ENCODE assay signal across 20 mouse cellular contexts in genomic region chr7:37093721-37094120, GRCm38 (mm10).
DNase-seq lines count a peak whose midpoint lies in the region; ATAC-seq and TF ChIP-seq lines count a peak whose summit lies in the region.
"Had no signal": no experiment of that assay in that cellular context is flagged by ENCODE, and none has a peak within 500 bp of the region (broad histone marks: within the 10 kb centered on the region; RNA-seq: fewer than 3 reads in every experiment).

No protein-coding gene starts in this region.

- no peak for ATAC-seq in hindbrain, postnatal 0 days
- ATAC-seq in hindbrain, embryonic 12.5 days (ENCODE audit: low FRiP score): no peak
- ATAC-seq in liver, embryonic 13.5 days (ENCODE audit: low read depth): no peak
- ATAC-seq in liver, embryonic 12.5 days: no peak
- ATAC-seq: forebrain, embryonic 14.5 days; forebrain, embryonic 16.5 days had no signal

- no peak overlapping the region for H3K27ac ChIP-seq in hindbrain, postnatal 0 days
- H3K27ac ChIP-seq in hindbrain, embryonic 12.5 days: no peak overlapping the region
- H3K27ac ChIP-seq in liver, embryonic 13.5 days: no peak overlapping the region; the same call in 1 of the 2 replicates
- H3K27ac ChIP-seq in liver, embryonic 12.5 days: no peak overlapping the region
- H3K27ac ChIP-seq: embryonic facial prominence, embryonic 13.5 days; embryonic facial prominence, embryonic 15.5 days; forebrain, embryonic 10.5 days; forebrain, embryonic 12.5 days had no signal

- H3K9ac ChIP-seq in hindbrain, postnatal 0 days (replicated peaks; ENCODE audit: low read length): no peak overlapping the region
- no peak overlapping the region for H3K9ac ChIP-seq in hindbrain, embryonic 12.5 days
- no peak overlapping the region for H3K9ac ChIP-seq in liver, embryonic 13.5 days
- H3K9ac ChIP-seq in liver, embryonic 12.5 days: no peak overlapping the region
- H3K9ac ChIP-seq: embryonic facial prominence, embryonic 13.5 days; embryonic facial prominence, embryonic 15.5 days; forebrain, embryonic 12.5 days had no signal

- no peaks in the 10 kb centered on the region for H3K36me3 ChIP-seq in hindbrain, postnatal 0 days (ENCODE audit: insufficient read depth, low read length)
- H3K36me3 ChIP-seq in hindbrain, embryonic 12.5 days: no peaks in the 10 kb centered on the region
- no peaks in the 10 kb centered on the region for H3K36me3 ChIP-seq in liver, embryonic 13.5 days
- no peaks in the 10 kb centered on the region for H3K36me3 ChIP-seq in liver, embryonic 12.5 days
- H3K36me3 ChIP-seq: embryonic facial prominence, embryonic 13.5 days; embryonic facial prominence, embryonic 15.5 days; forebrain, embryonic 10.5 days; forebrain, embryonic 12.5 days had no signal

- no peak overlapping the region for H3K4me3 ChIP-seq in hindbrain, postnatal 0 days (ENCODE audit: low read length)
- H3K4me3 ChIP-seq in hindbrain, embryonic 12.5 days: no peak overlapping the region
- H3K4me3 ChIP-seq in liver, embryonic 13.5 days (replicated peaks): no peak overlapping the region
- no peak overlapping the region for H3K4me3 ChIP-seq in liver, embryonic 12.5 days
- H3K4me3 ChIP-seq: embryonic facial prominence, embryonic 13.5 days; embryonic facial prominence, embryonic 15.5 days; forebrain, embryonic 10.5 days; forebrain, embryonic 12.5 days had no signal

- no peaks in the 10 kb centered on the region for H3K4me1 ChIP-seq in hindbrain, postnatal 0 days (ENCODE audit: insufficient read depth, low read length)
- peaks cover 3% of the 10 kb centered on the region for H3K4me1 ChIP-seq in hindbrain, embryonic 12.5 days
- peaks cover 23% of the 10 kb centered on the region for H3K4me1 ChIP-seq in liver, embryonic 13.5 days (replicated peaks)
- peaks cover 20% of the 10 kb centered on the region for H3K4me1 ChIP-seq in liver, embryonic 12.5 days
- H3K4me1 ChIP-seq: embryonic facial prominence, embryonic 15.5 days; forebrain, embryonic 12.5 days had no signal

- H3K9me3 ChIP-seq in hindbrain, postnatal 0 days (ENCODE audit: low read length): no peaks in the 10 kb centered on the region
- H3K9me3 ChIP-seq in hindbrain, embryonic 12.5 days (replicated peaks): no peaks in the 10 kb centered on the region
- no peaks in the 10 kb centered on the region for H3K9me3 ChIP-seq in liver, embryonic 13.5 days (replicated peaks)
- H3K9me3 ChIP-seq in liver, embryonic 12.5 days (replicated peaks): no peaks in the 10 kb centered on the region
- H3K9me3 ChIP-seq: embryonic facial prominence, embryonic 13.5 days; embryonic facial prominence, embryonic 15.5 days; forebrain, embryonic 10.5 days; forebrain, embryonic 12.5 days had no signal

- 49% methylated on average over 3 of the region's 3 CpGs for WGBS in hindbrain, postnatal 0 days
- WGBS in hindbrain, embryonic 12.5 days: 74% methylated on average over 3 of the region's 3 CpGs
- WGBS in liver, embryonic 13.5 days (ENCODE audit: insufficient replicate concordance): 46% methylated on average over 3 of the region's 3 CpGs
- WGBS in liver, embryonic 12.5 days (ENCODE audit: insufficient replicate concordance): 63% methylated on average over 3 of the region's 3 CpGs

- no peaks in the 10 kb centered on the region for H3K27me3 ChIP-seq in hindbrain, postnatal 0 days (ENCODE audit: insufficient read depth, low read length)
- H3K27me3 ChIP-seq in hindbrain, embryonic 12.5 days: no peaks in the 10 kb centered on the region
- no peaks in the 10 kb centered on the region for H3K27me3 ChIP-seq in liver, embryonic 13.5 days
- H3K27me3 ChIP-seq in liver, embryonic 12.5 days (replicated peaks): no peaks in the 10 kb centered on the region
- H3K27me3 ChIP-seq: embryonic facial prominence, embryonic 15.5 days; forebrain, embryonic 12.5 days had no signal

- TF ChIP-seq CTCF in hindbrain, postnatal 0 days (IDR thresholded peaks at IDR 0.05; ENCODE audit: low read depth): no peak

- no peak overlapping the region for H3K4me2 ChIP-seq in hindbrain, postnatal 0 days (ENCODE audit: low read depth, low read length)
- no peak overlapping the region for H3K4me2 ChIP-seq in hindbrain, embryonic 12.5 days (replicated peaks)
- peak overlapping the region; percentile 23 for H3K4me2 ChIP-seq in liver, embryonic 13.5 days
- H3K4me2 ChIP-seq in liver, embryonic 12.5 days: no peak overlapping the region
- H3K4me2 ChIP-seq: embryonic facial prominence, embryonic 13.5 days; embryonic facial prominence, embryonic 15.5 days; forebrain, embryonic 12.5 days had no signal

- peak; percentile 21 to 62 for DNase-seq in cerebellum, postnatal 14 days
- no peak for DNase-seq in cerebellum, adult 9-10 months
- peak; percentile 43 for DNase-seq in hindbrain, postnatal 0 days (ENCODE audit: low spot score)
- no peak for DNase-seq in liver, embryonic 13.5 days
- DNase-seq: adrenal gland, adult 2 months; adrenal gland, postnatal 10 days; adrenal gland, postnatal 25 days; cerebellum, adult 11 months; cerebellum, adult 18-20 months; cerebellum, adult 9-11 months; cerebellum, postnatal 36 days; embryo, embryonic 11 days had no signal

Comparison
In these comparisons a context has a peak if more than half of its experiments do, and no peak if none do; other contexts are left out.
1. DNase-seq: peak in cerebellum, postnatal 14 days (2 of 2) and hindbrain, postnatal 0 days (single experiment); none in cerebellum, adult 9-10 months (single experiment) and liver, embryonic 13.5 days (single experiment).